Mouse (Mus musculus): ENCODE results near the gene Folr2. TPM values are rescaled to one million over a fixed set of nuclear protein-coding genes. Genes with fewer than 3 reads are reported as not detected.

Gene Folr2
- polyA plus RNA-seq, 1 experiment, result 0.77 TPM

GRCm38 (mm10) chr7:101888460-101888859, 31.5 kb upstream of the Folr2 start:
- no peaks in the 10 kb centered on the region for H3K36me3 ChIP-seq (replicated peaks; ENCODE audit: low read length)
- peaks cover 11% of the 10 kb centered on the region for H3K27me3 ChIP-seq (replicated peaks)

GRCm38 (mm10) chr7:101886274-101886673, 29.3 kb upstream of the Folr2 start:
- no peak for TF ChIP-seq FLI1 (IDR thresholded peaks at IDR 0.05; ENCODE audit: low read length)
- H3K4me3 ChIP-seq (replicated peaks), result no peak overlapping the region
- H3K36me3 ChIP-seq (replicated peaks; ENCODE audit: low read length), result no peaks in the 10 kb centered on the region
- H3K9me3 ChIP-seq, result peaks cover 8% of the 10 kb centered on the region; the same call in 1 of the 2 replicates
- H3K4me1 ChIP-seq, result peaks cover 36% of the 10 kb centered on the region
- peaks cover 18% of the 10 kb centered on the region for H3K27me3 ChIP-seq (replicated peaks)

More at GRCm38 (mm10) chr7:101888460-101888859, 31.5 kb upstream of the Folr2 start:
- peaks cover 8% of the 10 kb centered on the region; the same call in 1 of the 2 replicates for H3K9me3 ChIP-seq
- H3K4me1 ChIP-seq, result peaks cover 40% of the 10 kb centered on the region
- TF ChIP-seq GATA1 (IDR thresholded peaks at IDR 0.05; ENCODE audit: borderline replicate concordance, low read length) (no peak), FLI1 (IDR thresholded peaks at IDR 0.05; ENCODE audit: low read length) (no peak)
- H3K4me3 ChIP-seq (replicated peaks), result no peak overlapping the region

GRCm38 (mm10) chr7:101884160-101884559, 27.2 kb upstream of the Folr2 start:
- Histone ChIP-seq H3K9me3 (peaks cover 8% of the 10 kb centered on the region; the same call in 1 of the 2 replicates), H3K4me1 (peaks cover 30% of the 10 kb centered on the region), H3K4me3 (replicated peaks) (no peak overlapping the region), H3K36me3 (replicated peaks; ENCODE audit: low read length) (no peaks in the 10 kb centered on the region), H3K27me3 (replicated peaks) (peaks cover 15% of the 10 kb centered on the region)
- no peak for TF ChIP-seq GATA1 (IDR thresholded peaks at IDR 0.05; ENCODE audit: borderline replicate concordance, low read length)
- no peak for TF ChIP-seq FLI1 (IDR thresholded peaks at IDR 0.05; ENCODE audit: low read length)

DNA sequence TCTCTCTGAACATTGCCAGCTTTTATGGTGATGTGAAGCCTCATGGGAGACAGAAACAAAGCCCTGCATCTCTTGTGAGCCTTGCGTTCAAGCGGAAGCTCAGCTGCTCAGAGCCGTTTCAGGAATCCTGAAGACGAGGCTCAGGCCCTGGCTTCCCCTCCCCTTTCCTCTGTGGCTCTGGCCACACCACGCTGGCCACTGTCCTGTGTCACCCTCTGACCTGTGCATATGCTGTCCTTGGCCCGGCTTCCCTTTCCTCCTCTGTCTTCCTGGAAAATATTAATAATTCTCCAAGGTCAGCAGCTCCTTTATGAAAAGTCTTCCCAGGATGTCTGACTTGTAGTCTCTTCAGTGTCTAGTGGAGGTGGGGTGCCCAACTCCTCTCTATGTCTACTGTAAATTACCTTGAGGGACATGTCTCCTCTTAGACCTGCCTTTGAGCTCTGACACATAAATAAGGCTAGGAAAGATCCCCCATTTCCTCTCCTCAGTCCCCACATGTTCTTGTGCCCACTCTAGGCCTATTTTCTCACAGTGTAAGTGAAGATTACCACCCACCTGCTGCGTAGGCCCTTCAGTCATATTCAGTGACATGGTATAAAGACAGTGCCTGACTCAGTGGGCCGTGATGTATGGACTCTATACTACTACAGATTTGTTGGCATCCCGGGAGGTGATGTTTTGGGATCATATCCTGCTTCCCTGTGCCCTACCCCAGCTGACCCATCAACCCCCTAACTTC, 25.6 kb upstream of the Folr2 start:
- Histone ChIP-seq H3K4me1 (peaks cover 39% of the 10 kb centered on the region), H3K4me3 (replicated peaks) (no peak overlapping the region), H3K9me3 (peaks cover 8% of the 10 kb centered on the region; the same call in 1 of the 2 replicates), H3K36me3 (replicated peaks; ENCODE audit: low read length) (no peaks in the 10 kb centered on the region), H3K27me3 (replicated peaks) (peaks cover 11% of the 10 kb centered on the region)
- TF ChIP-seq GATA1 (IDR thresholded peaks at IDR 0.05; ENCODE audit: borderline replicate concordance, low read length) (no peak), FLI1 (IDR thresholded peaks at IDR 0.05; ENCODE audit: low read length) (no peak)

- H3K4me3 ChIP-seq (replicated peaks), result no peak overlapping the region
- TF ChIP-seq GATA1 (IDR thresholded peaks at IDR 0.05; ENCODE audit: borderline replicate concordance, low read length) (no peak), FLI1 (IDR thresholded peaks at IDR 0.05; ENCODE audit: low read length) (no peak)
- peaks cover 8% of the 10 kb centered on the region; the same call in 1 of the 2 replicates for H3K9me3 ChIP-seq
- H3K4me1 ChIP-seq, result peaks cover 46% of the 10 kb centered on the region
- peaks cover 9% of the 10 kb centered on the region for H3K27me3 ChIP-seq (replicated peaks)
- H3K36me3 ChIP-seq (replicated peaks; ENCODE audit: low read length), result no peaks in the 10 kb centered on the region
Observed at GRCm38 (mm10) chr7:101880855-101881254, 23.9 kb upstream of the Folr2 start.

DNA sequence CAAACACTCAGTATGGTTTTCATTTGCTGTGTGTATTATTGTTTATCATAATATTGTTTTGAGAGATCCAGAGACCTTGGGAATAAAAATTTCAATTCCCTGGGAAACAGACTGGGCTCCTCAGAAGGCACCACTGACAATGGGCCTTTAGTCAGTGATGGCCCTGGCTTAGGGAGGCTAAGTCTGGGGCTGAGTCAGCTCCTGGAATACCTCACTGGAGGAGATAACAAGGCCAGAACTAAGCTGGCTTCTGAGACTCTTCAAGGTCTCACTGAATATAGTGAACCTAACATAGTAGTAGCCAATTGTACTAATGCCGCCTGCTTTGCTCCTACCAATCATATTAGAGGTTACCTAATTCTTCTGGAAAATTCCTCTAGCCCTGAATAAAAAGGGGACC, 19.0 kb upstream of the Folr2 start:
- H3K27me3 ChIP-seq (replicated peaks), result no peaks in the 10 kb centered on the region
- H3K4me3 ChIP-seq (replicated peaks), result no peak overlapping the region
- H3K4me1 ChIP-seq, result peaks cover 39% of the 10 kb centered on the region
- H3K9me3 ChIP-seq, result no peaks in the 10 kb centered on the region
- no peak for TF ChIP-seq FLI1 (IDR thresholded peaks at IDR 0.05; ENCODE audit: low read length)
- TF ChIP-seq GATA1 (IDR thresholded peaks at IDR 0.05; ENCODE audit: borderline replicate concordance, low read length), result no peak
- no peaks in the 10 kb centered on the region for H3K36me3 ChIP-seq (replicated peaks; ENCODE audit: low read length)

GRCm38 (mm10) chr7:101871296-101871695, 14.3 kb upstream of the Folr2 start:
- Histone ChIP-seq H3K4me3 (replicated peaks) (peak overlapping the region; percentile 29), H3K27me3 (replicated peaks) (peaks cover 4% of the 10 kb centered on the region), H3K36me3 (replicated peaks; ENCODE audit: low read length) (no peaks in the 10 kb centered on the region), H3K9me3 (no peaks in the 10 kb centered on the region), H3K4me1 (peaks cover 20% of the 10 kb centered on the region)
- TF ChIP-seq FLI1 (IDR thresholded peaks at IDR 0.05; ENCODE audit: low read length) (no peak), GATA1 (IDR thresholded peaks at IDR 0.05; ENCODE audit: borderline replicate concordance, low read length) (no peak)

DNA sequence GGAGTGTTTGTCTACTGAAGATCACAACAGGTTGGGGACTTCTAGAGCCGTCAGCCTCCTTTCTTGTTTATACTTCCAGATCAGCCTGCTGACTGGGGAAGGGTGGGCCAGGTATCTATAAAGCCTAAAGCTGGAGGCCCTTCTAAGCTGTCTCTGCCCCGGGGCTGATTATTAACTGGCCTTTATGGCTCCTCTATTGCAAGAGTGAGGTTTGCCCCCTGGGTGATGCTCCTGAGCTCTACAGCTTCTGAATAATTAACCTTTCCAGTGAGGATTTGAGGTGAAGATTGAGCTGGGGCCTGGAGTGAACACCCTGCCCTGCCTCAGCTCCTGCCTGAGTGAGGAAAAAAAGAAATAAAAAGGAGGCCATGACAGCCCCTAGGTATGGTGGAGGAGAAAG, 13.6 kb upstream of the Folr2 start, which contains the start of gene Folr1:
Folr1 (minus strand) TSS at position 160 of the 400 bp plus-strand sequence.
- Histone ChIP-seq H3K9me3 (no peaks in the 10 kb centered on the region), H3K4me3 (replicated peaks) (peak within 1 kb of the TSS; percentile 29), H3K36me3 (replicated peaks; ENCODE audit: low read length) (no peaks in the 10 kb centered on the region), H3K4me1 (peaks cover 13% of the 10 kb centered on the region), H3K27me3 (replicated peaks) (peaks cover 4% of the 10 kb centered on the region)
- TF ChIP-seq FLI1 (IDR thresholded peaks at IDR 0.05; ENCODE audit: low read length), result no peak
- TF ChIP-seq GATA1 (IDR thresholded peaks at IDR 0.05; ENCODE audit: borderline replicate concordance, low read length), result no peak

- peaks cover 4% of the 10 kb centered on the region for H3K9me3 ChIP-seq
- no peak for TF ChIP-seq GATA1 (IDR thresholded peaks at IDR 0.05; ENCODE audit: borderline replicate concordance, low read length)
- no peak for TF ChIP-seq FLI1 (IDR thresholded peaks at IDR 0.05; ENCODE audit: low read length)
- peaks cover 4% of the 10 kb centered on the region for H3K27me3 ChIP-seq (replicated peaks)
- H3K4me3 ChIP-seq (replicated peaks), result no peak overlapping the region
- H3K4me1 ChIP-seq, result peaks cover 12% of the 10 kb centered on the region
- H3K36me3 ChIP-seq (replicated peaks; ENCODE audit: low read length), result no peaks in the 10 kb centered on the region
Observed at GRCm38 (mm10) chr7:101869163-101869500, 12.1 kb upstream of the Folr2 start.
